Mouse (Mus musculus) cerebellum, adult 11 months (tissue): ENCODE data around the gene Sod2.
"Not testable (repeated sequence)": the region's sequence is repeated elsewhere in the genome, so short reads cannot be mapped to it uniquely, and the experiment has no call there.

Experiments
- DNase-seq: peaks from one replicate; pipeline ENCODE4 v3.0.0; 2022

Gene Sod2

GRCm38 (mm10) chr17:13036627-13037192 is 30.1 kb downstream of the Sod2 start:
- not testable (repeated sequence) for DNase-seq

- peak; percentile 16 for DNase-seq
These were observed 37.4 kb downstream of the Sod2 start for GRCm38 (mm10) chr17:13043846-13044673.

DNA sequence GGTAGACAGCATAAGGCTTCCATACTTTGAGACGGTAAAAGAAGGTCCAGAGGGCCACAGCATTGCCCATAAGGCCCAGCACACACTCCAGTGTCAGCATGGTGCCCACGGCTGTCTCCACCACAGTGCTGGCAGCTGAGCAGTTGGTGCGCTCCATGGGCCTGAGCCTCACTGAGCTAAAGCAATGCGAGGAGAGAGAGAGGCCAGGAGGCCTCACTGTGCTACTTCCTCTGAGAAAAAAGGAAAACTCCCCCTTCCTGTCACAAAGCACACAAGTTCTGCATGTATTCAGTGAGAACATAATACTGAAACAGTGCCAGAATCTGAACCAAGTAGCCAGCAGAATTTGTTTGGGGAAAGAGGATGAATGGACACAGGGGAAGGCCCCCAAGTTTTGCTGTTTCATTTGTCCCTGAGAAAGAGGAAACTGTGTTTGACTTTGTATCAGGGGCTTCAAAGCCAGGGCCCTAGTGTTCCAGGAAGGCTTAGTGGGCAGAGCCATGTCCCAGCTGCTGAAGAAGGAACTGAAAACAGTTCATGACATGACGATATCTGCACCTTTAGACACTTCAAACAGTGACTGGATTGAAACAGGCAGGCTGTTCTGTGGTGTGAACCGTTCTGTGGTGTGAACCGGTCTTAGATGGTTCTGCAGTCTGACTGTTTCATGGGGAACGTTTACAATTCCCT is 45.6 kb downstream of the Sod2 start, which contains the start of gene Gpr31b:
Gpr31b (minus strand) TSS at position 173 of the 690 bp plus-strand sequence.
- not testable (repeated sequence) for DNase-seq

DNA sequence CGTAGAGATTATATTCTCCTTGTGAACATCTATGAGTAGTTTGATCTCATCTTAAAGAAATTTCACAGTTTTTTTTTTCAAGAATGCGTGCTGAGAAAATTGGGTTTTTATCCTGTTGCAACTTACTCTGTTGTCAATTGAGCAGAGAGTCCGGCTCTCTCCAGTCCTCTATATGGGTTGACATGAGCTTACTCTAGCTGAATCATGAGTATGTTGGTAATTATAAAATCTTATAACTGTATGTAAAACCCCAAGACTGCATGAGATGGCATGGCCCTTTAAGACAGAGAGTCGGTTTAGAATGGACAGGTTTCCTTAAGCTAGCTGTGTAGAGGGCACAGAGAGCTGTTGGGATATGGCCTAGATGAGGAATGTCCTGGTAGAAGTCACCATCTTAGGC is 54.2 kb downstream of the Sod2 start, which contains the start of gene Tcp10b:
Tcp10b (plus strand) TSS at position 301 of the 400 bp plus-strand sequence.
- not testable (repeated sequence) for DNase-seq

GRCm38 (mm10) chr17:13062882-13063281 is 56.2 kb downstream of the Sod2 start:
- DNase-seq = not testable (repeated sequence)

GRCm38 (mm10) chr17:13067864-13068385 is 61.3 kb downstream of the Sod2 start:
- DNase-seq = not testable (repeated sequence)

DNA sequence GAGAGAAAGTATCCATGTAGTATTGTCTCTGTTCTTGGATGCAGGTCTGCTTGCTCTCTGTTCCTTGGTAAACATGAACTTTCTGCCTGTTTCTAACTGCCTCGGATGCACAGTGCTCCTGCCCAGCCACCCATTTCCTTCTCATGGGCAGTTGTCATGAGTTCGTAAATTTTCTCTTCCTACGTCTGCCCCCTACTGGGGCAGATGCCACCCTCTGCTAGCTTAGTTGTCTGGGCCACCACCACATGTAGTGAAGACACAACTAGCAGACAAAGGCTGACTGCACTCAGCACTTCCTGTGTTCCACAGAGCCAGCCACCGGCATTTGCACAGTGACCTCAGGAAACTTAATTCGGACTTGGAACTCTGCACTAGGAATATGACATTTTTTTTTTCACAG is 62.6 kb downstream of the Sod2 start:
- DNase-seq = not testable (repeated sequence)
